Mouse (Mus musculus): Measurements from ENCODE around the gene Erg28. TPM values are rescaled to one million over a fixed set of nuclear protein-coding genes. Genes with fewer than 3 reads are reported as not detected.

The Erg28 gene
- total and polyA plus RNA-seq, 2 experiments from 2014 or later, result 79.8 to 104 TPM

- Histone ChIP-seq H3K4me1 (ENCODE audit: insufficient read depth, low read length) (no peaks in the 10 kb centered on the region), H3K27me3 (ENCODE audit: insufficient read depth, low read length) (no peaks in the 10 kb centered on the region), H3K36me3 (ENCODE audit: insufficient read depth, low read length) (peaks cover 14% of the 10 kb centered on the region), H3K27ac (ENCODE audit: low read depth, low read length) (no peak overlapping the region), H3K4me3 (ENCODE audit: low read depth, low read length) (no peak overlapping the region), H3K4me2 (ENCODE audit: low read depth, low read length, poor library complexity, severe bottlenecking) (no peak overlapping the region), H3K9ac (replicated peaks; ENCODE audit: low read length, poor library complexity, severe bottlenecking) (no peak overlapping the region), H3K9me3 (ENCODE audit: low read length) (no peaks in the 10 kb centered on the region)
- peak; percentile 75 for TF ChIP-seq CTCF (IDR thresholded peaks at IDR 0.05)
- DNase-seq (ENCODE audit: low spot score), result peak; percentile 65
- ATAC-seq (ENCODE audit: low FRiP score), result peak; percentile 54; the same call in 1 of the 2 replicates
- 85% methylated on average over 7 of the region's 7 CpGs for WGBS
These were observed 24.0 kb upstream of the Erg28 start for GRCm38 (mm10) chr12:85848164-85848958.

DNA sequence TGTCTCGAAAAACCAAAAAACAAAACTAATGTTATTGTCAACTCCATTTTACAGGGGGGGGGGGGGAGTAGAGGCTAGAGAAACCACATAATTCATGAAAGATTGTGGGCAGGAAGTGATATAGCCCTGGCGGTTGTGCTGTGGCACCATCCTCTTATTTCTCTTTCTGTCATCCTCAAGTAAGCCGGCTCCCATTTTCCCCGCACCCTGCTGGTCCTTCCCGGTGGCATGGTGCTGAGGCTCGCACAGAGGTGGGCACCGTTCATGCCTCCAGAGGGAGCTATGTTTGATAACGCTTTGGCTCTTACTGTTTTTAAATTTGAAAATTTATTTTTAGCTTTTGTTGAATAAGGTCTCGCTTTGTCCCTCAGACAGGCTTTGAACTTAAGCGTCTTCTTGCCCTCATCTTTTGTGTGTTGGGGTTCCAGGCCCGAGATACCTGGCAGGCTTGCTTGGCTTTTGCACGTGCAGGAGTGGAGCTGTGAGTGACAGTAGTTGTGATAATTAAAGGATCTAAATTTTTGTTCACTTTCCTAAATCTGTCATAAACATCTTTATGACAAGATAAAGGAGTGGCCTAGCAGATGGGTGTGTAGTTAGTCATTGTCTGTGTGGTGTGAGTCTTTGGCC is 15.1 kb upstream of the Erg28 start:
- Histone ChIP-seq H3K27ac (ENCODE audit: low read depth, low read length) (no peak overlapping the region), H3K4me3 (ENCODE audit: low read depth, low read length) (no peak overlapping the region), H3K4me1 (ENCODE audit: insufficient read depth, low read length) (no peaks in the 10 kb centered on the region), H3K27me3 (ENCODE audit: insufficient read depth, low read length) (no peaks in the 10 kb centered on the region), H3K36me3 (ENCODE audit: insufficient read depth, low read length) (peaks cover 11% of the 10 kb centered on the region; the same call in 1 of the 2 replicates), H3K9me3 (ENCODE audit: low read length) (no peaks in the 10 kb centered on the region), H3K4me2 (ENCODE audit: low read depth, low read length, poor library complexity, severe bottlenecking) (no peak overlapping the region), H3K9ac (replicated peaks; ENCODE audit: low read length, poor library complexity, severe bottlenecking) (no peak overlapping the region)
- 94% methylated on average over 12 of the region's 12 CpGs for WGBS
- ATAC-seq (ENCODE audit: low FRiP score) (no peak), DNase-seq (ENCODE audit: low spot score) (no peak)
- no peak for TF ChIP-seq CTCF (IDR thresholded peaks at IDR 0.05)

DNA sequence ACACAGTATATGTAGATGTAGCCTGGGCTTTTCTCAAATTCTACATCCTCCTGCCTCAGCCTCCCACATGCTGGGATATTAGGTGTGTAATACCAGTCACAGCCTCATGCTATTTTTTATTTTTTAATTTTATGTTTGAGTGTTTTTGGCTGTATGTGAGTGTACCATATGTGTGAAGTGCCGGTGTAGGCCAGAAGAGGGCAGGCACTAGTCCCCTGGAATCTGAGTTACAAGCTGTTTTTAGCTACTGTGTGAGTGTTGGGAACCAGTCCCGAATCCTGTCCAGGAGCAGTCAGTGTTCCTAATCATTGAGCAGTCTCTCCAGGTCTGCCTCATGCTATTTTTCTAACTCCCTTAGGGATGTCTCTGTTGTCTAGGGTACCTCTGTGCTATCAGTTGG is 13.4 kb upstream of the Erg28 start:
- WGBS, result 90% methylated on average over 2 of the region's 2 CpGs
- no peak overlapping the region for H3K9ac ChIP-seq (replicated peaks; ENCODE audit: low read length, poor library complexity, severe bottlenecking)
- no peak overlapping the region for H3K4me2 ChIP-seq (ENCODE audit: low read depth, low read length, poor library complexity, severe bottlenecking)
- DNase-seq (ENCODE audit: low spot score) (no peak), ATAC-seq (ENCODE audit: low FRiP score) (no peak)
- no peak overlapping the region for H3K4me3 ChIP-seq (ENCODE audit: low read depth, low read length)
- no peak overlapping the region for H3K27ac ChIP-seq (ENCODE audit: low read depth, low read length)
- H3K27me3 ChIP-seq (ENCODE audit: insufficient read depth, low read length), result no peaks in the 10 kb centered on the region
- no peaks in the 10 kb centered on the region for H3K9me3 ChIP-seq (ENCODE audit: low read length)
- no peaks in the 10 kb centered on the region for H3K36me3 ChIP-seq (ENCODE audit: insufficient read depth, low read length)
- no peaks in the 10 kb centered on the region for H3K4me1 ChIP-seq (ENCODE audit: insufficient read depth, low read length)
- no peak for TF ChIP-seq CTCF (IDR thresholded peaks at IDR 0.05)

- ATAC-seq (ENCODE audit: low FRiP score) (no peak), DNase-seq (ENCODE audit: low spot score) (no peak)
- 78% methylated on average over 2 of the region's 2 CpGs for WGBS
- TF ChIP-seq CTCF (IDR thresholded peaks at IDR 0.05), result no peak
- Histone ChIP-seq H3K36me3 (ENCODE audit: insufficient read depth, low read length) (0 out of 2 replicates have a peak, but pooled peaks cover 4% of the 10 kb centered on the region), H3K4me1 (ENCODE audit: insufficient read depth, low read length) (no peaks in the 10 kb centered on the region), H3K9me3 (ENCODE audit: low read length) (no peaks in the 10 kb centered on the region), H3K9ac (replicated peaks; ENCODE audit: low read length, poor library complexity, severe bottlenecking) (no peak overlapping the region), H3K27me3 (ENCODE audit: insufficient read depth, low read length) (no peaks in the 10 kb centered on the region), H3K4me2 (ENCODE audit: low read depth, low read length, poor library complexity, severe bottlenecking) (no peak overlapping the region), H3K4me3 (ENCODE audit: low read depth, low read length) (no peak overlapping the region), H3K27ac (ENCODE audit: low read depth, low read length) (no peak overlapping the region)
These were observed 10.2 kb upstream of the Erg28 start for GRCm38 (mm10) chr12:85834543-85834942.

GRCm38 (mm10) chr12:85830691-85831090 is 6.3 kb upstream of the Erg28 start:
- peak; percentile 24 for DNase-seq (ENCODE audit: low spot score)

DNA sequence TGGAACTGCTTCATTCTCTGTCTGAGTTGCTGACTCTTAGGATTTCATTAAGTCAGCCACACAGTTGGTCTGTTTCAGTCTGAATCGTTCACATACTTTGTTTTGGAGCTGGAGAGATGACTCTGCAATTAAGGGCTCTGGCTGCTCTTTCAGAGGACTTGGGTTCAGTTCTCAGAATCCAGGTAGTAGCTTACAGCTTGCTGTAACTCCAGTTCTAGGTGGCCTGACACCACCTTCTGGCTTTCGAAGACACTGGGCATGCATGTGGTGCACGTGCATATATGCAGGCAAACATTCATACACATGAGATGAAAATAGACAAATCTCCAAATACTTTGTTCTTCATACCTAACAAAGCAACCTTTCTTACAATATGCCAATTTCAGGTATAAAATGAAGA is 5.5 kb upstream of the Erg28 start:
- no peak for DNase-seq (ENCODE audit: low spot score)
- TF ChIP-seq CTCF (IDR thresholded peaks at IDR 0.05), result no peak
- WGBS, result 98% methylated on average over 3 of the region's 3 CpGs
- ATAC-seq (ENCODE audit: low FRiP score), result no peak
- Histone ChIP-seq H3K4me3 (ENCODE audit: low read depth, low read length) (no peak overlapping the region), H3K9me3 (ENCODE audit: low read length) (no peaks in the 10 kb centered on the region), H3K9ac (replicated peaks; ENCODE audit: low read length, poor library complexity, severe bottlenecking) (no peak overlapping the region), H3K27me3 (ENCODE audit: insufficient read depth, low read length) (no peaks in the 10 kb centered on the region), H3K36me3 (ENCODE audit: insufficient read depth, low read length) (peaks cover 12% of the 10 kb centered on the region; the same call in 1 of the 2 replicates), H3K4me1 (ENCODE audit: insufficient read depth, low read length) (no peaks in the 10 kb centered on the region), H3K4me2 (ENCODE audit: low read depth, low read length, poor library complexity, severe bottlenecking) (no peak overlapping the region), H3K27ac (ENCODE audit: low read depth, low read length) (no peak overlapping the region)

More at GRCm38 (mm10) chr12:85830691-85831090, 6.3 kb upstream of the Erg28 start:
- Histone ChIP-seq H3K9ac (replicated peaks; ENCODE audit: low read length, poor library complexity, severe bottlenecking) (no peak overlapping the region), H3K4me2 (ENCODE audit: low read depth, low read length, poor library complexity, severe bottlenecking) (no peak overlapping the region), H3K27ac (ENCODE audit: low read depth, low read length) (no peak overlapping the region), H3K4me3 (ENCODE audit: low read depth, low read length) (no peak overlapping the region), H3K36me3 (ENCODE audit: insufficient read depth, low read length) (peaks cover 12% of the 10 kb centered on the region; the same call in 1 of the 2 replicates), H3K4me1 (ENCODE audit: insufficient read depth, low read length) (no peaks in the 10 kb centered on the region), H3K9me3 (ENCODE audit: low read length) (no peaks in the 10 kb centered on the region), H3K27me3 (ENCODE audit: insufficient read depth, low read length) (no peaks in the 10 kb centered on the region)
- ATAC-seq (ENCODE audit: low FRiP score), result no peak
- WGBS, result 89% methylated on average over 3 of the region's 3 CpGs
- no peak for TF ChIP-seq CTCF (IDR thresholded peaks at IDR 0.05)

All from midbrain, postnatal 0 days (tissue).